Mouse (Mus musculus) spleen, embryonic (tissue): ENCODE measurements around the gene Sox10.

Experiments used
- CTCF ChIA-PET: fragments of 350-600 bp; sonication (Branson Sonifier 250); formaldehyde crosslinking; loops from one replicate; lab custom pipeline; 2022; lab: Charles Lee

The Sox10 gene

GRCm38 (mm10) chr15:79126217-79126932 lies 38.7 kb downstream of the Sox10 start:
- CTCF ChIA-PET, result interaction anchor here (0.8 to 1.4 kb wide), 2 partner anchors 13 to 16 kb away, joined by 4 read pairs; no protein-coding TSS in a partner anchor

GRCm38 (mm10) chr15:79124331-79124875 lies 40.6 kb downstream of the Sox10 start:
- CTCF ChIA-PET, result no interaction called here

- CTCF ChIA-PET, result no interaction called here
Measured at GRCm38 (mm10) chr15:79123751-79124150, 41.3 kb downstream of the Sox10 start.

GRCm38 (mm10) chr15:79122546-79122945 lies 42.5 kb downstream of the Sox10 start:
- CTCF ChIA-PET, result no interaction called here

- CTCF ChIA-PET, result interaction anchor here (0.6 kb wide), 1 partner anchor 59 kb away, joined by 9 read pairs; the partner anchor contains the start of gene Ankrd54
Measured at GRCm38 (mm10) chr15:79122119-79122518, 42.9 kb downstream of the Sox10 start.

GRCm38 (mm10) chr15:79119491-79119890 lies 45.5 kb downstream of the Sox10 start:
- CTCF ChIA-PET, result no interaction called here

- CTCF ChIA-PET, result no interaction called here
Measured at GRCm38 (mm10) chr15:79115276-79115675, 49.8 kb downstream of the Sox10 start.

- CTCF ChIA-PET, result no interaction called here
Measured at GRCm38 (mm10) chr15:79111774-79112173, 53.3 kb downstream of the Sox10 start.

- CTCF ChIA-PET, result interaction anchor here (1.3 kb wide), 1 partner anchor 16 kb away, joined by 4 read pairs; no protein-coding TSS in a partner anchor
Measured at GRCm38 (mm10) chr15:79110528-79110927, 54.5 kb downstream of the Sox10 start.

GRCm38 (mm10) chr15:79110031-79110430 lies 55.0 kb downstream of the Sox10 start:
- CTCF ChIA-PET, result interaction anchor here (0.5 to 1.3 kb wide), 2 partner anchors 17 to 824 kb away, joined by 4 to 8 read pairs; no protein-coding TSS in a partner anchor

GRCm38 (mm10) chr15:79109321-79109934 lies 55.6 kb downstream of the Sox10 start:
- CTCF ChIA-PET, result interaction anchor here (0.5 kb wide), 2 partner anchors 824 to 926 kb away, joined by 4 to 8 read pairs; no protein-coding TSS in a partner anchor

- CTCF ChIA-PET, result no interaction called here
Measured at GRCm38 (mm10) chr15:79108421-79109320, 56.4 kb downstream of the Sox10 start, which contains the start of gene Micall1. Micall1 (plus strand) TSS chr15:79108898.

- CTCF ChIA-PET, result no interaction called here
Measured at GRCm38 (mm10) chr15:79107966-79108365, 57.1 kb downstream of the Sox10 start.

GRCm38 (mm10) chr15:79105804-79106203 lies 59.2 kb downstream of the Sox10 start:
- CTCF ChIA-PET, result interaction anchor here (0.6 kb wide), 1 partner anchor 220 kb away, joined by 3 read pairs; no protein-coding TSS in a partner anchor
